Mouse (Mus musculus): Measurements from ENCODE around the gene Ppm1l.

GRCm38 (mm10) chr3:69572561-69572960 is 255.9 kb downstream of the Ppm1l start:
- TF ChIP-seq CTCF (conservative IDR thresholded peaks at IDR 0.05; ENCODE audit: low read length) = no peak
- no peak for TF ChIP-seq POU5F1 (IDR thresholded peaks at IDR 0.05; ENCODE audit: borderline replicate concordance, low read length)
- no peak for TF ChIP-seq NANOG (IDR thresholded peaks at IDR 0.05; ENCODE audit: borderline replicate concordance, low read length)
